Mouse (Mus musculus) G1E (cell line): ENCODE data around the gene 1110059E24Rik. TPM values are rescaled to one million over a fixed set of nuclear protein-coding genes. Genes with fewer than 3 reads are reported as not detected.

Source experiments
- ATAC-seq: 2 replicates; pipeline ENCODE4 v1.8.0; 2016; ENCODE audit warnings: mild to moderate bottlenecking; ENCODE audit not compliant: insufficient number of reproducible peaks, poor library complexity, low FRiP score, severe bottlenecking; ENCODE audit errors: extremely low read depth
- DNase-seq: peaks from one replicate; pipeline ENCODE4 v3.0.0; 2012; ENCODE audit warnings: low spot score
- H3K27me3 ChIP-seq: 2 replicates; pipeline ENCODE4 v1.6.1; 2012; ENCODE audit warnings: mild to moderate bottlenecking, low read length, inconsistent platforms; ENCODE audit not compliant: insufficient read depth
- H3K36me3 ChIP-seq: replicated peaks from 2 replicates; pipeline ENCODE3; 2012; ENCODE audit warnings: mild to moderate bottlenecking, inconsistent platforms
- H3K4me1 ChIP-seq: 2 replicates; pipeline ENCODE4 v1.6.1; 2012; ENCODE audit warnings: low read depth, low read length, inconsistent platforms, mixed read lengths; ENCODE audit not compliant: insufficient read depth
- H3K4me3 ChIP-seq: 2 replicates; pipeline ENCODE4 v1.5.1; 2012; ENCODE audit warnings: low read depth, mild to moderate bottlenecking, inconsistent platforms, low read length, moderate library complexity, mixed read lengths
- H3K9me3 ChIP-seq: replicated peaks from 2 replicates; pipeline ENCODE4 v1.6.1; 2012; ENCODE audit warnings: inconsistent platforms
- CTCF ChIP-seq: IDR thresholded peaks from 2 replicates; pipeline ENCODE4 v1.5.1; 2012; ENCODE audit warnings: low read depth, low read length, inconsistent platforms, mixed read lengths
- GATA1 ChIP-seq: IDR thresholded peaks from 2 replicates; pipeline ENCODE4 v1.6.1; 2012; ENCODE audit warnings: borderline replicate concordance, low read length, inconsistent platforms, mixed read lengths
- GATA2 ChIP-seq: IDR thresholded peaks from 2 replicates; pipeline ENCODE4 v1.6.1; 2012; ENCODE audit warnings: low read depth, low read length, inconsistent platforms, borderline replicate concordance
- POLR2AphosphoS5 ChIP-seq: IDR thresholded peaks from 2 replicates; pipeline ENCODE4 v1.6.1; 2012; ENCODE audit warnings: low read depth, low read length, inconsistent platforms; ENCODE audit not compliant: insufficient replicate concordance
- TAL1 ChIP-seq: conservative IDR thresholded peaks from 2 replicates; pipeline ENCODE4 v1.6.1; 2012; ENCODE audit warnings: low read depth, low read length, inconsistent platforms, mixed read lengths
- polyA plus RNA-seq: library from polyadenylated mRNA; stranded (reverse); fragments of >175 nt; gene quantifications from 2 replicates; pipeline ENCODE4 v1.2.3, GENCODE M21; 2012
- total RNA-seq, 2 experiments: library from RNA; stranded (forward) in 1 of 2; stranded (reverse) in 1 of 2; fragments of 200-1000 nt in 1 of 2; fragments of >200 nt in 1 of 2; fragmentation: Nextera tagmentation in 1 of 2; gene quantifications; 2 replicates each; pipeline ENCODE4 v1.2.3; 2014 to 2017

1110059E24Rik gene
- total and polyA plus RNA-seq, 3 experiments = 0.94 to 41.1 (median 23.9) TPM

DNA sequence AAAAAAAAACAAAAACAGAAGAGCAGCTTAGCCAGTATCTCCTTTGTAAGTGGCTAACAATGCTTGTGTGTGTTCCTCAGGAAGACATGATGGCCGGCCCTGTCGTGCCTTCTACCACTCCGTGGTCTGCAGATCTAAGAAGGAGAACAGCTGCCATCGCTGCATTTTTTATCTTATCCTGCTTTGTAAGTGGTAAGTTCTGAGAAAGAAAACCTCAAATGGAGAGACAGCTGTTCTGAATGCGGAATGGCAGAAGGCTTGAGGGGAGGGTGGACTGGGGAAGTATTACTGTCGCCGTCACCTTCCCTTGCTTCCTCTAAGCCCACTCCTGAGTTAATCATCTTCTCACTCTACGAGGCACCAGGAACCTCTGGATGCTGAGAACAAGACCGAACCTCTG is 100.0 kb downstream of the 1110059E24Rik start:
- Histone ChIP-seq H3K4me1 (peaks cover 5% of the 10 kb centered on the region), H3K9me3 (no peaks in the 10 kb centered on the region), H3K27me3 (peaks cover 13% of the 10 kb centered on the region; the same call in 1 of the 2 replicates), H3K4me3 (no peak overlapping the region), H3K36me3 (no peaks in the 10 kb centered on the region)
- ATAC-seq (no peak), DNase-seq (no peak)
- no peak for TF ChIP-seq CTCF
- no peak for TF ChIP-seq TAL1
- TF ChIP-seq POLR2AphosphoS5 = no peak
- no peak for TF ChIP-seq GATA1
- no peak for TF ChIP-seq GATA2

DNA sequence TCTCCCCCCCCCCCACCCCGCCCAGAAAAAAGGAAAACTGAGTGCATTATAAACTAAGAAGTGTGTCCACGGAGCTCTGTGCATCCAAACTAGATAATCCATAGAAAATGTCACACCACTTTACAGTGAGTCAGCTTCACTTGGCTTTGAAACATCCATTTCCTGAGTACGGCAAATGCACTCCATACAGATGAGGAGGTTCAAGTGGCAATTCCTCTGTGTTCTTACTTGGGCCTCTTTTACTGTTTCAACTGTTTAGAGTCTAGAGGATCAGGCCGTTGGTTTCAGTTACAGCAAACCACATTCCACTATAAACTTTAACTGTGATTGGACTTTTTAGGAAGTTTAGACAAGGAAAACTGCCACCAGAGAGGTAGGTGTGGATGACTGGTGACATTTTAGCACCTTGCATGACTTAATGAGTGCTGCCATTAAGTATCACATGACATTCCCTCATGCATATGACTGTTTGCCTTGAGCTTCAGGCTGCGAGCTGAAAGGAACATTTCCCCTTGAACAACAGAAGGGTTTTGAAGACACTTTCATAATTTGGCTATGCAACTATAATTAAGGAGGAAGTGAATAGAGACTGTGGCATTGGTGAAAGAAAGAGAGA is 100.7 kb downstream of the 1110059E24Rik start:
- Histone ChIP-seq H3K36me3 (no peaks in the 10 kb centered on the region), H3K4me3 (no peak overlapping the region), H3K9me3 (no peaks in the 10 kb centered on the region), H3K4me1 (peaks cover 5% of the 10 kb centered on the region), H3K27me3 (peaks cover 14% of the 10 kb centered on the region; the same call in 1 of the 2 replicates)
- ATAC-seq (no peak), DNase-seq (no peak)
- no peak for TF ChIP-seq POLR2AphosphoS5
- no peak for TF ChIP-seq TAL1
- TF ChIP-seq GATA2 = no peak
- no peak for TF ChIP-seq CTCF
- no peak for TF ChIP-seq GATA1

DNA sequence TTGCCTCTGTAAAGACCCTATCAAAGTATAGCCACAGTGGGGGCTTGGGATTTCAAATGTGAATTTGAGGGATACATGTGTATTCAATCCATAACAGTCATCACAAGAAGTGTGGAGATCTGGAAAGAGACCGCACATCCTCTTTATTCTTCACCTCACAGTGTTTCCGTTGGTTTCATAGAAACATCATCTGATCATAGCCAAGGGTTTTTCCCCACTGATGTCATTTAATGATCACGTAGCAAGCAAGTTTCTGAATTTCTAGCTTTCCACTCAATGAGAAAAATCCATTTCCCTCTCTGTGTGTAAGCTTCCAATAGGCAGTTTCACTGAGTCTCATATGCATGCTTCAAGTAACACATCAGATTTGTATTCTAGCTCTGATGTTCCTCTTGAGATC is 103.1 kb downstream of the 1110059E24Rik start:
- Histone ChIP-seq H3K4me1 (peaks cover 5% of the 10 kb centered on the region), H3K36me3 (no peaks in the 10 kb centered on the region), H3K9me3 (no peaks in the 10 kb centered on the region), H3K4me3 (no peak overlapping the region), H3K27me3 (peaks cover 14% of the 10 kb centered on the region; the same call in 1 of the 2 replicates)
- ATAC-seq (no peak), DNase-seq (no peak)
- TF ChIP-seq POLR2AphosphoS5 = no peak
- TF ChIP-seq CTCF = no peak
- TF ChIP-seq GATA1 = no peak
- TF ChIP-seq GATA2 = no peak
- no peak for TF ChIP-seq TAL1

GRCm38 (mm10) chr19:21548947-21549346 is 103.8 kb downstream of the 1110059E24Rik start:
- H3K4me3 ChIP-seq = no peak overlapping the region
- TF ChIP-seq GATA2 = no peak
- TF ChIP-seq TAL1 = no peak
- TF ChIP-seq POLR2AphosphoS5 = no peak
- no peak for TF ChIP-seq GATA1
- TF ChIP-seq CTCF = no peak
- no peaks in the 10 kb centered on the region for H3K9me3 ChIP-seq
- ATAC-seq = no peak
- H3K4me1 ChIP-seq = peaks cover 5% of the 10 kb centered on the region
- H3K36me3 ChIP-seq = no peaks in the 10 kb centered on the region
- DNase-seq = no peak
- H3K27me3 ChIP-seq = peaks cover 14% of the 10 kb centered on the region; the same call in 1 of the 2 replicates

DNA sequence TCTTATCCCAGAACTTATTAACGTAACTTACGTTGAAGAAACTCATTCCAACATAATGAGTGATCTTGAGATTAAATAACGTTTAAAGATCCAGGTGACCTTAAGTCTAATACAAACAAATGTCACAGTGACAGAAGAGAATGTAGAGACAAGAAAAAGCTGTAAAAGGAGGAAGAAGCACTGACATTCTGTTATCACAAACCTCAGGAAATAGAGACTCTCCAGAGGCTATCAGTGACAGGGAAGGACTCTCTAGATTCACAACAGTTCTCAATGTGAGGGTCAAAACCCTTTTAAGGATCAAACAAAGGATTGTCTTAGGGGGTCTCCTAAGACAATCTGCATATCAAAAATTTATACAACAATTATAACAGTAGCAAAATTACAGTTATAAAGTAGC is 115.7 kb downstream of the 1110059E24Rik start:
- Histone ChIP-seq H3K36me3 (no peaks in the 10 kb centered on the region), H3K4me1 (peaks cover 6% of the 10 kb centered on the region; the same call in 1 of the 2 replicates), H3K4me3 (no peak overlapping the region), H3K27me3 (no peaks in the 10 kb centered on the region; the same call in 1 of the 2 replicates), H3K9me3 (no peaks in the 10 kb centered on the region)
- no peak for ATAC-seq
- no peak for TF ChIP-seq GATA2
- TF ChIP-seq GATA1 = no peak
- TF ChIP-seq CTCF = no peak
- no peak for TF ChIP-seq TAL1
- no peak for TF ChIP-seq POLR2AphosphoS5
- no peak for DNase-seq

Other genes with a start within 250 kb of the 1110059E24Rik start
- 16.6 and 21.0 TPM in 2 replicates for gene Gda, start 179.5 kb downstream of the 1110059E24Rik start, total RNA-seq (2014; fragmentation: Nextera tagmentation)
- 4.9 and 6.0 TPM in 2 replicates for gene Gda, start 179.5 kb downstream of the 1110059E24Rik start, total RNA-seq (2017)
- 1.2 and 1.7 TPM in 2 replicates for gene Gda, start 179.5 kb downstream of the 1110059E24Rik start, polyA plus RNA-seq
- gene Abhd17b, start 209 bp upstream of the 1110059E24Rik start, total RNA-seq (2014; fragmentation: Nextera tagmentation) = 25.3 and 26.4 TPM in 2 replicates
- 33.0 and 34.0 TPM in 2 replicates for gene Abhd17b, start 209 bp upstream of the 1110059E24Rik start, total RNA-seq (2017)
- gene Abhd17b, start 209 bp upstream of the 1110059E24Rik start, polyA plus RNA-seq = 7.6 and 8.0 TPM in 2 replicates
- gene Cemip2, start 125.4 kb upstream of the 1110059E24Rik start, total RNA-seq (2014; fragmentation: Nextera tagmentation) = 4.5 and 7.7 TPM in 2 replicates
- 10.6 and 10.9 TPM in 2 replicates for gene Cemip2, start 125.4 kb upstream of the 1110059E24Rik start, total RNA-seq (2017)
- gene Cemip2, start 125.4 kb upstream of the 1110059E24Rik start, polyA plus RNA-seq = 1.7 and 2.5 TPM in 2 replicates